Mouse (Mus musculus) brain, embryonic 18.5 days (tissue): ENCODE measurements around the gene Cbll1.

ENCODE experiments used
- DNase-seq: peaks from one replicate; pipeline ENCODE4 v3.0.0-alpha.2; 2012; ENCODE audit warnings: low read depth, low spot score

Cbll1 gene

GRCm38 (mm10) chr12:31499314-31500131, at the start of gene Cbll1:
Gene Cbll1 (minus strand): TSS chr12:31499616.
- DNase-seq: peak; percentile 94

GRCm38 (mm10) chr12:31546061-31546460, 46.6 kb upstream of the Cbll1 start:
- DNase-seq: no peak

- DNase-seq: no peak
Observed at GRCm38 (mm10) chr12:31545219-31545618, 45.8 kb upstream of the Cbll1 start.

GRCm38 (mm10) chr12:31541541-31541940, 42.1 kb upstream of the Cbll1 start:
- DNase-seq: no peak

- DNase-seq: no peak
Observed at GRCm38 (mm10) chr12:31539783-31540182, 40.4 kb upstream of the Cbll1 start.

- DNase-seq: no peak
Observed at GRCm38 (mm10) chr12:31537515-31538230, 38.3 kb upstream of the Cbll1 start.

GRCm38 (mm10) chr12:31534060-31534843, 34.8 kb upstream of the Cbll1 start:
- DNase-seq: no peak

- peak; percentile 18 for DNase-seq
Observed at GRCm38 (mm10) chr12:31533218-31533908, 33.9 kb upstream of the Cbll1 start.

- DNase-seq: no peak
Observed at GRCm38 (mm10) chr12:31532054-31532453, 32.6 kb upstream of the Cbll1 start.

GRCm38 (mm10) chr12:31527407-31527806, 28.0 kb upstream of the Cbll1 start:
- DNase-seq: no peak

- no peak for DNase-seq
Observed at GRCm38 (mm10) chr12:31521371-31521770, 22.0 kb upstream of the Cbll1 start.

- no peak for DNase-seq
Observed at GRCm38 (mm10) chr12:31520119-31520518, 20.7 kb upstream of the Cbll1 start.

- DNase-seq: no peak
Observed at GRCm38 (mm10) chr12:31513724-31514503, 14.5 kb upstream of the Cbll1 start.

GRCm38 (mm10) chr12:31512634-31513411, 13.4 kb upstream of the Cbll1 start:
- no peak for DNase-seq

- DNase-seq: no peak
Observed at GRCm38 (mm10) chr12:31511218-31511617, 11.8 kb upstream of the Cbll1 start.

GRCm38 (mm10) chr12:31508496-31508895, 9.1 kb upstream of the Cbll1 start:
- DNase-seq: no peak

GRCm38 (mm10) chr12:31507718-31508364, 8.4 kb upstream of the Cbll1 start:
- DNase-seq: peak; percentile 39

GRCm38 (mm10) chr12:31503211-31503610, 3.8 kb upstream of the Cbll1 start:
- DNase-seq: no peak

GRCm38 (mm10) chr12:31501266-31501665, 1.9 kb upstream of the Cbll1 start:
- DNase-seq: no peak
